Mouse (Mus musculus): ENCODE results near the gene Klhdc8b. TPM values are rescaled to one million over a fixed set of nuclear protein-coding genes. Genes with fewer than 3 reads are reported as not detected.

Gene Klhdc8b
- polyA plus RNA-seq, 1 experiment from 2014 or later = 33.5 TPM

DNA sequence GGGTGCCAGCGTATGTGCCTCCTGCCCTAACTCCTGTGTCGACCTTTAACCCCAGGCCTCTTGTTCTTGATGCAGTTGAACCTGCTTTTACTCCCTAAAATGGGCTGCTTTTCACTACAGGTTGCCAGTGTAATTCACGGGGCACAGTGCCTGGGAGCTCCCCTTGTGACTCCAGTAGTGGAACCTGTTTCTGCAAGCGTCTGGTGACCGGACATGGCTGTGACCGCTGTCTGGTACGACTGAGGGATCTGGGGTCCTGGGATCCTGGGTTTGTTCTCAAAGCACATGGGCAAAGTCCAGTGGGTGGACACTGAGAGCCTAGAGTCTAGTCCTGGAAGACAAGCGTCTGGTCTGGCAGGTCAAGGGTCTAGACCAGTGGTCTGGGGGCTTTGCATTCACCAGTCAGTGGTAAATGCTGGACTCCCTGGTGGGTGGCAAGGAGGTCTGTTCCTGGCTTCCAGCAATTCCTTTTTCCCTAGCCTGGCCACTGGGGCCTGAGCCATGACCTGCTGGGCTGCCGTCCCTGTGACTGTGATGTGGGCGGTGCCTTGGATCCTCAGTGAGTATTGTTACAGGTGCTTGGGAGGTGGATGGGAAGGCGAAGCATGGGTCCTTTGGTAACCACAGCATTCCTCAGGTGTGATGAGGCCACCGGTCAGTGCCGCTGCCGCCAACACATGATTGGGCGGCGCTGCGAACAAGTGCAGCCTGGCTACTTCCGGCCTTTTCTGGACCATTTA lies 21.8 kb upstream of the Klhdc8b start:
- DNase-seq (ENCODE audit: low spot score) (no peak), ATAC-seq (replicated peaks; ENCODE audit: low FRiP score, low read depth) (no peak)
- no peak overlapping the region for H3K4me2 ChIP-seq (ENCODE audit: low read length)
- TF ChIP-seq CTCF (IDR thresholded peaks at IDR 0.05; ENCODE audit: low read depth) = no peak
- H3K27me3 ChIP-seq (ENCODE audit: insufficient read depth, low read length) = no peaks in the 10 kb centered on the region
- H3K4me1 ChIP-seq (replicated peaks; ENCODE audit: insufficient read depth, low read length) = peaks cover 13% of the 10 kb centered on the region
- WGBS = 88% methylated on average over 18 of the region's 18 CpGs
- peaks cover 55% of the 10 kb centered on the region for H3K36me3 ChIP-seq (ENCODE audit: insufficient read depth, low read length)
- H3K9ac ChIP-seq (ENCODE audit: low read depth, low read length) = no peak overlapping the region
- H3K27ac ChIP-seq = no peak overlapping the region
- no peak overlapping the region for H3K4me3 ChIP-seq (replicated peaks; ENCODE audit: low read depth, low read length)
- no peaks in the 10 kb centered on the region for H3K9me3 ChIP-seq (replicated peaks; ENCODE audit: low read length)

DNA sequence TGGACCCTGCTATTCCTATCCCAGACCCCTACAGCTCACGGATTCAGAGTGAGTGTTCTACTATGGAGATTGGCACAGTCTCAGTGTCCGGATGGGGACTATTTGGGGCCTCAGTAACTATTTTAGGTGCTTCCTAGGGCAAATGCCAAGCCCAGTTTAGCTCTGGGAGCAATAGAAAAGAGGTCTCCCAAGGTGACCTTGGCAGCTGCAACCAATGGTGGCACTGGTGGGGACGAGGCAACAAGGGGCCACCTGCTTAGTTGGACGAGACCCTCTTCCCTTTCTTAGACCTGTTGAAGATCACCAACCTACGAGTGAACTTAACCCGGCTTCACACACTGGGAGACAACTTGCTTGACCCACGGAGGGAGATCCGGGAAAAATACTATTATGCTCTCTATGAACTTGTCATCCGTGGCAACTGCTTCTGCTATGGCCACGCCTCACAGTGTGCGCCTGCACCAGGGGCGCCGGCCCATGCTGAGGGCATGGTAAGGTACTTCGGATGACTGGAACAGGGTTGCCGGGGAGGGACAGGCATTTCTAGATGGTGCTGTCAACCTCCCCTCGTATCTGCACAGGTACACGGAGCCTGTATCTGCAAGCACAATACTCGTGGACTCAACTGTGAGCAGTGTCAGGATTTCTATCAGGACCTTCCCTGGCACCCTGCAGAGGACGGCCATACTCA lies 20.3 kb upstream of the Klhdc8b start:
- H3K4me1 ChIP-seq (replicated peaks; ENCODE audit: insufficient read depth, low read length) = peaks cover 13% of the 10 kb centered on the region
- H3K36me3 ChIP-seq (ENCODE audit: insufficient read depth, low read length) = peaks cover 39% of the 10 kb centered on the region
- no peak for TF ChIP-seq CTCF (IDR thresholded peaks at IDR 0.05; ENCODE audit: low read depth)
- no peak overlapping the region for H3K4me3 ChIP-seq (replicated peaks; ENCODE audit: low read depth, low read length)
- 87% methylated on average over 19 of the region's 19 CpGs for WGBS
- 0 out of 2 replicates have a peak overlapping the region, but pooled peaks have one; percentile 27 for H3K9ac ChIP-seq (ENCODE audit: low read depth, low read length)
- no peaks in the 10 kb centered on the region for H3K9me3 ChIP-seq (replicated peaks; ENCODE audit: low read length)
- no peak overlapping the region for H3K27ac ChIP-seq
- ATAC-seq (replicated peaks; ENCODE audit: low FRiP score, low read depth) (no peak), DNase-seq (ENCODE audit: low spot score) (no peak)
- H3K4me2 ChIP-seq (ENCODE audit: low read length) = no peak overlapping the region
- no peaks in the 10 kb centered on the region for H3K27me3 ChIP-seq (ENCODE audit: insufficient read depth, low read length)

DNA sequence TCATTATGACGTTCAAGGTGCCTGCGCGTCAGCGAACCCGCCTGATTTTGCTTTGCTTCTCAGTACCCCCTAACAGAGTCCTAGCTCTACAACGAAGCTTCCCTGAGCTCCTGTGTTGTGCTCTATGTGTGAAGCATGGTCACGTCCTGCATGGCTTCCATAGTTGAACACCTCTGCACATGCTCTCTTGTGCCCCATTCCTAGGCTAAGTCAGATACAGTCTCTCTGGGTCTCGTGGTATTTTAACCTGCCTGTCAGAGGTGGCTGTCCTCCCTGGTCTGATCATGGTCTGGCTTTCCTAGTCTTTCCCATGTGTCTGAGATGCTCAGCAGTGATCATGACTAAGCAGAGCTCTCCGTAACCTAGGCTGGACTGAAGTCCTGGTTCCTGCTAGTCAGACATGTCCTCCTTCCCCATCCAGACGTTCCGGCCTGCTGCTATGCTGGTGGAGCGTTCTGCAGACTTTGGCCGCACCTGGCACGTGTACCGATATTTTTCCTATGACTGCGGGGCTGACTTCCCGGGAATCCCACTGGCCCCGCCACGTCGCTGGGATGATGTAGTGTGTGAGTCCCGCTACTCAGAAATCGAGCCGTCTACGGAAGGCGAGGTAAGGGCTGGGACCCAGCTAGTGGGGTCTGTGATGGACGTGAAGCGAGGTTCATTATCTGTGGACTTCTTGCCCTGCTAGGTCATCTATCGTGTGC lies 19.6 kb upstream of the Klhdc8b start:
- DNase-seq (ENCODE audit: low spot score) (no peak), ATAC-seq (replicated peaks; ENCODE audit: low FRiP score, low read depth) (no peak)
- peaks cover 32% of the 10 kb centered on the region for H3K36me3 ChIP-seq (ENCODE audit: insufficient read depth, low read length)
- no peaks in the 10 kb centered on the region for H3K27me3 ChIP-seq (ENCODE audit: insufficient read depth, low read length)
- peaks cover 13% of the 10 kb centered on the region for H3K4me1 ChIP-seq (replicated peaks; ENCODE audit: insufficient read depth, low read length)
- TF ChIP-seq CTCF (IDR thresholded peaks at IDR 0.05; ENCODE audit: low read depth) = no peak
- H3K4me3 ChIP-seq (replicated peaks; ENCODE audit: low read depth, low read length) = no peak overlapping the region
- H3K4me2 ChIP-seq (ENCODE audit: low read length) = peak overlapping the region; percentile 86; the same call in 1 of the 2 replicates
- H3K9me3 ChIP-seq (replicated peaks; ENCODE audit: low read length) = no peaks in the 10 kb centered on the region
- no peak overlapping the region for H3K27ac ChIP-seq
- peak overlapping the region; percentile 85; the same call in 1 of the 2 replicates for H3K9ac ChIP-seq (ENCODE audit: low read depth, low read length)
- WGBS = 88% methylated on average over 28 of the region's 28 CpGs

DNA sequence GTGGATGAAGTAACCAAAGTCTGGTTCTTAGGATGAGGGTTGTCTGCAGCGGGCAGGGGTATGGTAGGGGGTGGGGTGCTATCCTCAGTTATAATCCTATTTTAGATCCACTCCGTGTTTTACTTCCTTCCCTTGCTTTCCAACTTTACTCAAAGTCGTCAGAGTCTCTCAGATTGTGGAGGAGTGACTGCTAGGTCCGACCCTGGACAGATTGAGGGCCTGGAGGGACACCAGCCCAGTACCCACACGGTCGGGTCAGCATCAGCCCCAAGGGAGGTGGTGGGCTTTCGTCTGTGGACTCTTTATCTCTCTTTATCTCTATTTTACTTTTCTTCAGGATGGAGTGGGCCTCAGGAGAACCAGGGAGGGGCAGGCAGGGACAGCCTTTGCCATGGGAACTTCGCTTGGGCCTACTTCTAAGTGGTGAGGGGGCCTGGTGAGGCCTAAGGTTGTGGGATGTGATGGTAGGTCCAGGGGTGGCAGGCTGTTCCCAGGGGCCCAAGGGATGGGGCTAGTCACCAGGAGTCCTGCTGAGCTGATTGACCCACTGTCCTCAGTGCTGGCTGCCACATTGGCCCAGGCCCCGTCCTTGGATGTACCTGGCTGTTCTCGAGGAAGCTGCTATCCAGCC lies 18.5 kb upstream of the Klhdc8b start, which contains the start of gene Lamb2:
Lamb2 (plus strand) TSS at position 16 of the 631 bp plus-strand sequence.
- peak within 1 kb of the TSS; percentile 85 for H3K9ac ChIP-seq (ENCODE audit: low read depth, low read length)
- ATAC-seq (replicated peaks; ENCODE audit: low FRiP score, low read depth) = peak; percentile 46; the same call in 1 of the 2 replicates
- no peak for TF ChIP-seq CTCF (IDR thresholded peaks at IDR 0.05; ENCODE audit: low read depth)
- H3K4me1 ChIP-seq (replicated peaks; ENCODE audit: insufficient read depth, low read length) = peaks cover 13% of the 10 kb centered on the region
- 5% methylated on average over 10 of the region's 10 CpGs for WGBS
- peak; percentile 95 for DNase-seq (ENCODE audit: low spot score)
- peak within 1 kb of the TSS; percentile 86 for H3K4me2 ChIP-seq (ENCODE audit: low read length)
- H3K36me3 ChIP-seq (ENCODE audit: insufficient read depth, low read length) = peaks cover 21% of the 10 kb centered on the region
- H3K9me3 ChIP-seq (replicated peaks; ENCODE audit: low read length) = no peaks in the 10 kb centered on the region
- peak within 1 kb of the TSS; percentile 54 for H3K4me3 ChIP-seq (replicated peaks; ENCODE audit: low read depth, low read length)
- H3K27me3 ChIP-seq (ENCODE audit: insufficient read depth, low read length) = no peaks in the 10 kb centered on the region
- peak within 1 kb of the TSS; percentile 89 for H3K27ac ChIP-seq

DNA sequence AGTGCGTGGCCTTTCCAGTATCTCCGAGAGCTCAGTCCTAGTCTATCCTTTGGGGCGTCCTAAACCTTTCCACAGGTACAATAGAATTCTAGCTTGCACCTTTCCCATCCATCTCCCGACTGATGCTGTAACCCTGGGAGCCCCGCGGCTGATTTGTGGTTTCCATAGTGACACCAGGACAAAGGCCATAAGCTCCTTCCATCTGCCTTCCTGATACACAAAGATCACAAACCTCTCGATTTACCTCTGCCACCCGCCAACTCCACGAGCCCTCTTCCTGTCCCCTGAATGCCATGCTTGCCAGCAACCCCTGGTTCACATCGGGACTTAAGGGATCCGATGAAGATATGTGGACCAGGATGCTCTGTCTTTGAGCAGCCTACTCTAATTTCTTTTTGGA lies 17.9 kb upstream of the Klhdc8b start:
- 33% methylated on average over 11 of the region's 11 CpGs for WGBS
- H3K9me3 ChIP-seq (replicated peaks; ENCODE audit: low read length) = no peaks in the 10 kb centered on the region
- no peak for TF ChIP-seq CTCF (IDR thresholded peaks at IDR 0.05; ENCODE audit: low read depth)
- peak overlapping the region; percentile 89 for H3K27ac ChIP-seq
- 0 out of 2 replicates have a peak overlapping the region, but pooled peaks have one; percentile 31 for H3K9ac ChIP-seq (ENCODE audit: low read depth, low read length)
- ATAC-seq (replicated peaks; ENCODE audit: low FRiP score, low read depth) (no peak), DNase-seq (ENCODE audit: low spot score) (no peak)
- peaks cover 18% of the 10 kb centered on the region for H3K36me3 ChIP-seq (ENCODE audit: insufficient read depth, low read length)
- H3K4me3 ChIP-seq (replicated peaks; ENCODE audit: low read depth, low read length) = peak overlapping the region; percentile 47; the same call in 1 of the 2 replicates
- peaks cover 13% of the 10 kb centered on the region for H3K4me1 ChIP-seq (replicated peaks; ENCODE audit: insufficient read depth, low read length)
- peak overlapping the region; percentile 86 for H3K4me2 ChIP-seq (ENCODE audit: low read length)
- no peaks in the 10 kb centered on the region for H3K27me3 ChIP-seq (ENCODE audit: insufficient read depth, low read length)
